Mouse (Mus musculus) kidney, postnatal 25 days (tissue): Measurements from ENCODE around the gene Prkce.

Experiments
- DNase-seq, 2 experiments: peaks; one replicate each; pipeline ENCODE4 v3.0.0; 2021; ENCODE audit warnings: mixed read lengths in 2 of 2

The Prkce gene

DNA sequence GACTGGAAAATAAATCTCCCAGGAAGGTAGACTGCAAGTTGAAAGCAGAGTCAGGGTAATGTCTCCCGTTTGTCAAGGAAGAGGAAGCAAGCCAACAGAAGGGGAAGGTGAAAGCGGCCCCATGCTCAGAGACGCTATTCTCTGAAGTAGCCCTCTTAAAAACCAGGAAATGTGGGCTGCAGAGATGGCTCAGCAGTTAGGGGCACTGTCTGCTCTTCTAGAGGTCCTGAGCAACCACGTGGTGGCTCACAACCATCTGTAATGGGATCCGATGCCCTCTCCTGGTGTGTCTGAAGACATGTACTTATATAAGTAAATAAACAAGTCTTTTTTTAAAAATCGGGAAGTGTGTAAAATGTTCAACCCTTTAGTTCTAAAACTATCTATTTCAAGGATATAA is 327.3 kb downstream of the Prkce start:
- DNase-seq: no peak

DNA sequence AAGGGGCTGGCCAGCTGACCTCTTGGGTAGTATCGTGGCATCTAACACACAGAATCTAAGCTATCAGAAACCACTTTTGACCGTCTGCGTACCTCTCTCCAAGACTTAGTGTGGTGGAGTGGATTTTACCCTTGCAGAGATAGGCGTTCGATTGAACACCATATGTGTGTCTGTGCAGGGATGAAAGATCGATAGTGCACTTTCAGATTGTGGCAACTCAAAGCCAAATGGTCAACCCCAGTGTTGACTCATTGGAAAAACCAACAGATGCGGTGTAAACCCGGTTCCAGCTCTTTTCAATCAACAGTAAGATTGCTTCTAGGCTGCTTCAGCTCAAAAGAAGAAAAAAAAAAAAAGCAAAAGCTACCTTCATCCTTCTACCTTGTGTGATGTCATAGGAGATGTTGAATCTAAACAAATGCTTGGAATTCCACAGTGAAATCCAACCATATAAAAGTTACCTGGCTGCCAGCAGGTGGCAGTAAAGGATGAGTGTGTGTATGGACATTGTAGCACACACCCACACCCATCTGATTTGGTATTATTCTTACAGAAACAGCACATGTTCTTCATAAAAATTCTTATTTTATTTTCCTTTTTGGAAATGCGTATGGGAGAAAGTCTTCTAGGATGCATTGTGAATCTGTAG is 328.7 kb downstream of the Prkce start:
- DNase-seq: peak; percentile 70 to 79

DNA sequence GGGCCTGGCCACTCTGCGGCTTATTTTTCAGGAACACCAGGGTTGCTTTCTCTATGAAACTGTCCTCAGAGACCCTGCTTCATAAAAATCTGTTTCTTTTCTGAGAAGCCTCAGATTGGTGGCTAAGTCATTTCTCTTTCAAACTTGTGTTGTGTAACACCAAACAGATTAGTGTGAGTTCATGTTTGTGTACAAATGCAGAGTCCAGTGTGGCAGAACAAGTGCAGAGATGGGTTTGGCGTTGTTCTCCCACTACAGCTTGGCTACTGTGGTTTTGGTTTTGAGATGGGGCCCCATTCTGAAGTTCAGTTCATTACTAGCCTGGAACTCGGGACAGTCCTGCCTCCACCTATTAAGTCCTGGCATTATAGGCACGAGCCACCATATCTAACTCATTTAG is 329.7 kb downstream of the Prkce start:
- DNase-seq: no peak

DNA sequence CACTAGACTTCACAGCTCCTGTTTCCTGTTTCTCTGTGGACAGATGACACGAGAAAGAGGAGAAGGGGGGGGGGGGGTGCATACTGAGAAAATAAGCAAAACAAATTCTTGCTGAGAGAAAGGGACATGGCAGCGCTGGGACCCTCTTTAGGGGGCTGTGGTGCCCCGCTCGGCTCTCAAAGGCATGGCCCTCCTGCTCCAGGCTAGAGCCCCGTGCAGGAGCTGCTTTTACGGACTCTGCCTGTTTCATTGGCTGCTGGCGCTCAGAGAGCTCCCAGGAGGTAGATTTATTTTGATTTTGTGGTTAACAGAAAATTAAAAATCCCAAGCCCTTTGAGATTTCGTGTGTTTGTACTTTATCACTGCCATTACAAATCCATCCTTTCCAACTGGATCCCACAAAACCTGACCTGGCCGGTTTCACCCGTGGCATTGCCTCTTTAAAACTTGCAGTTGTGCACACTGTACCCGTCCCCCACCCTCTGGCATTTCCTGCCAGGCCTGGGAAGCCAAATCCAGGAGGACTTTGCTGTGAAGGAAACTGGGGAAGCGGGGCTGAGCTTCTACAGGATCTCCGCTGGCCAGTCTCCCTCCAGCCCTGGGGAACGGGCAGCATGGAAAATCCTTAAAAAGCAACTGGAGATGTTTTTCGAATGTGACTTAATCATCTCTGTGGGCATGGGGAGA is 331.9 kb downstream of the Prkce start:
- peak; percentile 79 to 88 for DNase-seq

DNA sequence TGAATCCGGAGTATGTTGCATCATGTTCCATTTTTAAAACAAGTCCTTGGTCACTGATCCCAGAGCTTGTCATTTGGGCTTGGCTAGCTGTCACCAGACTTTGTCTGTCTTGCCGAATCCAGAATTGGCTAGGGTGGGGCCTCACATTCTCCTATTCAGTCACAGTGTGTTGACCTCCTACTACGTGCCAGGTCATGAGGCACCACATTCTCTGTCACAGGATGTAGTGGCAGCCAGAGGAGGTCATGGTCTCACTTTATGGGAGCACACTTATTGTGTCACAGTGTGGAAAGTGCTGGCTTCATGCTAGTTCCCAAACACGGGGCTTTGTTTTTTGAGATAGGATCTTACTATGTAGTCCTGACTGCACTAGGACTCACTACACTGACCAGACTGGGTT is 333.8 kb downstream of the Prkce start:
- no peak for DNase-seq

DNA sequence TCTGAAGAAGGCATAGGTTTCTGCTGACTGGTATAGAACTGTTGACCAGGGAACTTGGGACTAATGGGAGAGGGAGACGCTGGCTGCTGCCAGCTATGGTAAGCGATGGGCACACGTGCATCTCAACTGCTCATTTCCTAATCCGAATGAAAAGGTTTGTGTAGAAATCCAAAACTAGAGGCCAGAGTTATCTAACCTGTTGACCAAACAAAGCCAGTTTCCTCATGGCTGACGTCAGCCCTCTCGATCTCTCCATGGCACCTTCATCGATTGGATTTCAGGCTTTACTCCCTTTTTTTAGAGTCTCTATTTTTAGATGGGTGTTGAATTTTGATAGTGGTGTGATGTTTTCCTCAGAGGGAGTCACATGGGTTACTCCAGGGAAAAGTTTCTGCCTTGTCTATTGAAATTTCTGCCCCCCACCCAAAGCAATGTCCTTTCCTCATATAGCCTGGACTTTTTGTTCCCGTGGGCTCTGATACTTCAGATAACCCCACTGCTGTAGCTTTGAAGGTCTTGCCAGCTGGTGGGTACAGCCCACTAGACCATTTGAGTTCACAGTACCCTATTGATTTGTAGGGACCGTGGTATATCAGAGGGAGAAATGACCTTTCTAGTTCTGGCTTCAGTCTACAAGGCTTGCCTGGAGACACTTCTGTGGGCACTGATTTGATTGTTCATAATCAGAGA is 335.8 kb downstream of the Prkce start:
- DNase-seq: no peak

DNA sequence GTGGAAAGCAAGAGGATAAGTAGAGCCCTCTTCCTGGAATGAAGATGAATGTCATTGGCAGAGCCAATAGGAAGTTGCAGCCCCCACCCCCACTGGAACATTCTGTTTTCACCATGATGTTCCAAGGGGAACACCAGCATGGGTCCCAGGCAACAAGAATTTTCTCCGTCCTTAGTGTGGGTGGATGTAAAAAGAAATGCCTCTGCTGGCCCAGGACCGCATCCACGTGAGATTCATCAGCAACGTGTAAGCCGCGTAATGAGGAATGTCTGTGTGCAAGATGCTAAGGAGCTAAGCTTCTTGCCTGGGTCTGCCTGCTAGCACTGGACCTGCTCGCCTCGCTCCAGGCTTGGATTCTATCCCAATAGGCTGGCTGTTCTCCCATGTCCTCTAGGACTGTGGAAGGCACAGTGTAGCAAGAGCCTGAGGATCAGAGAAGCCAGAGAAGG is 337.6 kb downstream of the Prkce start, which contains the start of gene Gm10309:
Gene Gm10309 (minus strand): TSS at position 50 of the 449 bp plus-strand sequence.
- DNase-seq: peak; percentile 46 to 66

DNA sequence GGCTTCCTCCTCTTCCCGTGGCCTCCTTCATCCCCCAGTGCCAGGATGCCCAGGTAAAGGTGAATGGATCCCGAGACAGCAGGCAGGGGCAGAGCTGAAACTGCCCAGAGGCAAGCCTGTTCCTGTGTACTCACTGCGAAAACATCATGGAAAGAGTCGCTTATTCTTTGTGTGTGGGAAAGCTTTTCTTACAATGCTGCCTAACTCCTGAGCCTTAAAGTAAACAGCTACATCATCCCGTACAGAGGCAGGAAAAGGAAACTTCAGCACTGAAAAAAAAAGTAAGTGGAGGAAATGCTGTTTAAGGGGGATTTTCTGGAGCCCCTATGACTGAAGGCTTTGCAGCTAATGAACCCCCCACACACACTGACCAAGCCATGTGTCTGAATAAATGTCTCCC is 339.3 kb downstream of the Prkce start:
- no peak for DNase-seq

DNA sequence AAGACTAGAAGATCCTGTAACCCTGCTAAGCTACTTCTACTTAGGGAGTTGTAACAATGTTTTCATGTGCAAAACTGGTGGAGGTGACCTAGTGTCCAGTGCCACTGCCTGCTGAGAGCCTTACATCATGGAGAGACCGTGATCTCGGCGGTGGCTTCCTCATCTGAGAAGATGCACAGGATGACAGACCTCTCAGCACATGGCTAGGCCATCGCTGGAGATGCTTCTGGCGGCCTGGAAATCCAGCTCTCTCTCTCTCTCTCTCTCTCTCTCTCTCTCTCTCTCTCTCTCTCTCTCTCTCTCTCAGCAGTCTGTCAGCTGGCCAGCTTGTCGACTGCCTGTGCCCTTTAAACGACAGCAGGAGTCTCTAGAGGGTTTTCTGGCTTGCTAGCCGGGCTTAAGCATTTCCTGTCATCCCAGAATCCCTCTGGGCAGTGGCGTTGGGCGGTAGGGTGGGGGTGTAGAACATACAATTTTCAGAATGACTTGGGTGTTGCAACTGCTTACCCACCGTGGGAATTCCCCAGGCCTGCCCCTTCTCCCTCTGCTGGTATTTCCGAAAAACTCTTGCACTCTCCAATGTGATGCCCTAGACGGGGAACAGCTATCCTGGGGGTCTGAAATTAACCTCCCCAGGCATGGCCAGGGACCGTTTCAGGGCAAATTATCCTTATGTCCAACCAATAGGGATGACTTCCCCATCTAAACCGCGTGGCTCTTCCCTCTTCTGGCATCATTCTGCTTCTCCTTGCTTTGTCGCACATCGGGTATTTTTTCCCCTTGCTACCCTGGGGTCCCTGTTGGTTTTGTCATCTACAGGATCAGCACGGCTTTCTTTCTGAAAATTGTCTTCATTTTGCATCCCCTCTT is 340.0 kb downstream of the Prkce start:
- DNase-seq: peak; percentile 67 to 83

DNA sequence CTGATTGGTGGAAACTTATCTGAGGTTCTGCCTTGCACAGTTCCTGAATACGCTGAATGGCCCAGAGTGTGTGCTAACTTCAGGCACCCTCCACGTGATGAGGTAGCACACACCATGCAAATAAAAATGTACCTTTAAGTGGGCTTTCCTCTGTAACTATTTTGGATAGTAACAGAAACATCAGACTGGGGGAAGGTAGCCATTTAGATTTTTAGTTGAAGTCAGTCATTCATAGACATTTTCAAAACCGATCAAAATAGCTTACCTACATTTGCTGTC is 340.6 kb downstream of the Prkce start:
- no peak for DNase-seq

DNA sequence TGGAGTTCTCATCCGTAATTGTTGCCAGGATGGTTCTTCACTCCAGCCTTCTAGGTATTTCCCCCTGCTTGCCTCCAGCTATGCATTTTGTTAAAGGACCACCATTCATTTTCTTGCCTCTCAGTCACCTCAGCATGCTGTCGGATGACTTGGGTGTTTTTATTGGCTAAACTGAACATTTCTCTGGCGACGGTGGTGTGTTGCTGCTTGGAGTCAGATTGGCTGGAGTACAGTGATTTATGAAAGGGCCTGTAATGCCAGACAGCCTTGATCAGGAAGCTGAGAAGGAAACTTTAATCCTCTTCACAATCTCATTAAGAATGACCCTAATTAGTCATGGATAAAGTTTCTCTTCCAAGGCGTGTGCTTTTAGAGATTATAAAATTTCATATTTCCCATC is 342.3 kb downstream of the Prkce start:
- no peak for DNase-seq

DNA sequence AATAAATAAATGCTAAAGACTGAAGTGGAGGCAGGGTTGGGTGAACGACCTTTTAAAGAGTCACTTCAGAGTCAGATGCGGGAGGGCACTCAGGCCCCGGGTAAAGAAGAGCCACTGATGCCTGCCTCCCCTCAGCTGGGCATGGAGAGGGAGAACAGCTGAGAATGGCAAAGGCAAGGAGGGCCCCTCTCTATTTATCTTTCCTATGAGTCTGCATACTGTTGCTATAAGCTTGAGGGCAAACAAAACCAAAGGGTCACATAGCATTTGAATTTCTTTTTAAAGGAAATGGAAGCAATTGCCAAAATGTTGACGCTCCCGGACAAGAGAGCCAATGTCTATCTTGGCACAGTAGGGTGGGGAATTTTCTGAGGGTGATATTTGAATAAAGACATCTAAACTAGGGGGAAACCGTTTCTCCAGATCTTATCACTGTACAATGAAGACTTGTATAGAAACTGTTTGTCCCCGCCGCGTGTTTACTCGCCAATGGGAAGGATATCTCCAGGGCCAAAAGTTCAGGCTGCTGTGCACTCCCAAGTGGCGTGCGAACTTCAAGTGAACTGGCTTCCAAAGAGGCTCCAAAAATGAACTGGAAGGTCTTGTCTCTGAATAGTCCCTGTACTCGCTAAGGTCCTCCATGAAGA is 347.5 kb downstream of the Prkce start:
- DNase-seq: peak; percentile 28 to 64

DNA sequence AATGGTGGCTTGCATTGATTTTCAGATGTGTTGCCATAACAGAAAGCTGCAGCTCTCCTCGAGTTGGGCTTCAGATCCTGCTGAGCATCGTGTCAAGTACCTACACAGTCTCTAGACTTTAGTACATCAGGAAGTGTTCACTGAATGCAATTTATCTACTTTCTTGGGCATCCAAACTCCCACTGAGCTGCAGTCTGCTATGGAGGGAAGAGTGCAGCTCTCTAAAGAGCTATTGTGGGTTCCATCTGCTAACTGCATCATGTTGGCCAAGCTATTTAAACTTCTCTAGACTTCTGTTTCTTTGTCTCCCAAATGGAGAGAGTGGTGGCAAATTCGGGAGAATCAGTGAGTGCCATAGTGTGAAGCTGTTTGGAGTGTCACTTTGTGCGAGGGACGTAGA is 349.0 kb downstream of the Prkce start:
- DNase-seq: no peak

DNA sequence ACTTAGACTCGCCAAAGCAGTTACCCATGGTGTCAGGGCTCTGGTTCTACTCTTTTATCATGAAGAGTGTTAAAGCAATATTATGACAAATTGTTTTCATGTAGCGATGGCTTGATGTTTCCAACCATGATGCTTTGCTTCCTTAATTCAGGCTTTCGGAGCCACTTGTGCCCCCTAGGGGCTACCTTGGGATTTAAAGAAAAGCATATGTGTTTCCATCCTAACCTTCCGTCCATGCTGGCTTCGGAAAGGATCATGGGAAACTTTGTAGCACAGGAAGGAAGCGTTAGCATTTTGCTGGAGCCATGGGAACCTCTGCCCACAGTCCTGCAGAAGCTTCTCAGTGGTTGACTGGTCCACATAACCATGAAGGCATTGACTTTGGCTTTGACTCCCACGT is 351.0 kb downstream of the Prkce start:
- no peak for DNase-seq

DNA sequence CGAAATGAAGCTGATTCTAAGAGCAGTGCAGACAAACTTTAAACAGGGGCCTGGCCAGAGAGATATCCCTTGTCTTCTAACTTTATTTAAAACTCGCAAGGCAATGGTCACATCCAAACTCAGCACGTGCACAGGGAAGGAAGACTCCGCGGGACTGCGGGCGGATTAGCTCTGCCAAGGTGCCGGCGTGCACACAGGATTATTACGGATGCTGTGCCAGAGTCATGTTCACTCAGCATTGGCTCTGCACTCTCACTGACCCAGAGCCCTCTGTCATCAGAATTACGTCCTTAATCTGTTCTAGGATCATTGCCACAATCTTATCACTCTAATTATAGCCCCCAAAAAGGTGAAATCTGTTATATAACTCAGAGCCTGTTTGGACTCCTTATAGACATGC is 353.7 kb downstream of the Prkce start:
- DNase-seq: no peak

DNA sequence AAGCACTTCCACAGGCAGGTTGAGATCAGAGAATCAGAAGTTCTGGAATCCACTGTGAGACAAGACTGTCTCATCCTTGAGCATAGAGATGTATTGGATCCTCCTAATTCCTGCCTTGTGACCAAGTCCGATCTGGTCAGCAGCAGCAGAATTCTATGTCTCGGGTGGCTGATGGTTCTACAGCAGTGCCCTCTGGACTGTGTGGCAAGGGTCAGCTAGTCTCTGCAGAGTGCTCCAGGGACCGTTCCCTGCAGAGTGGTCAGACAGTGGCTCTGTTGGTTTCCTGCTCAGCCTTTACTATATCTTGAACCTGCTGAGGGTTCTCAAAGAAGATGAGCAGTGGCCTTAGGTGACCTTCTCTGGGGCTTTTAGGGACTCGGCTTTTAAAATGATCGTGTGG is 355.1 kb downstream of the Prkce start:
- DNase-seq: peak; percentile 34 to 71

DNA sequence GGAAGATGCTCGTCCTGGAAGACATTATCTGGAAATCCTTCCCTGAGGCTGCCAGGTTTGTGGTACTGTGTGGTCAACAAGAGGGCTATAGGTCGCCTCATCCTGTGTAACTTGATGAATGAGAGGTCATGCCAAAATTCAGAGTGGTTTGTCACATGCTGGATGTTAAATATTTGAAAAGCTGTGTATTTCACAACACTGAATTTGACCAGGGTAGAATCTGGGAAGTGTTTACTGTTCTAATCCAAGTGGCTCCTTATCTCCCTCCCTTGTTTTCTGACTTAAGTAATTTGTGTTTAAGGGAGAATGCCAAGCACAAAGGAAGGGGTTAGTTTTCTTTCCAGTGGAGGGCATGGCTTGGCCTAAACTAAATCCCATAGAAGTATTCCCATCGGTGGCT is 355.8 kb downstream of the Prkce start:
- no peak for DNase-seq

DNA sequence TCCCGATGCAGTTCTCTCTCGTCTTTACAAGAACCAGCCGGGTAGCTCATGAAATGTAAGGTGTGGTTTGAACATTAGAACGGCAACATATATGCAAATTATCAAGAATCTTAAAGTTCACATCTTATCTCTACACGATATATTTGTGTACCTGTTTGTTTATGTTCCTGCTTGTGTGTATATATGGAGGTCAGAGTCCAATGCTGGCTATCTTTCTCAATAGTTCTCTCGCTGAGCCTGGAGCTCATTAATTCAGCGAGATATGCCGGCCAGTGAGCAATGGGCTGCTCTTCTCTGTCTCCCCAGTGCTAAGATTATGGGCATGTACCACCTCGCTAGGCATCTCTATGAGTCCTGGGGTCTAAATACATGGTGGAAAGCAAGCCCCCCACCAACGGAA is 356.3 kb downstream of the Prkce start:
- no peak for DNase-seq

DNA sequence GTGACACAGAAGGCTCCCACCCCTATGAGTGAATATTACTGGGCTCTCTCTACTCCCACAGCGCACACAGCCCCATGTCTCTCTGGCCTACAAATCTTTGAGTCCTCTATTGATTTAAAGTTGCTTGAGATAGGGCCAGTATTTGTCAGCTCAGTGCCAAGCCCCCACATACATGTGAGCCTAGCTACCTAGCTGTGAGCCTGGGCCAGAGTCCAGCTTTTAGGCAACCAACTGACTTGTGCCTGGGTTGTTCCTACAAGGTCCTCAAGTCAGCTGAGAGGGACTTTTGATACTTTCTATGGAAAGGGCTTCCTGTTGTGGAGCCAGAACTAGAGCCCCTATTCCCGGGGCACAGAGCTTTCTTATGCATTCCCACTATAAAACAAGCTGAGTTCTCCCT is 357.5 kb downstream of the Prkce start:
- no peak for DNase-seq

DNA sequence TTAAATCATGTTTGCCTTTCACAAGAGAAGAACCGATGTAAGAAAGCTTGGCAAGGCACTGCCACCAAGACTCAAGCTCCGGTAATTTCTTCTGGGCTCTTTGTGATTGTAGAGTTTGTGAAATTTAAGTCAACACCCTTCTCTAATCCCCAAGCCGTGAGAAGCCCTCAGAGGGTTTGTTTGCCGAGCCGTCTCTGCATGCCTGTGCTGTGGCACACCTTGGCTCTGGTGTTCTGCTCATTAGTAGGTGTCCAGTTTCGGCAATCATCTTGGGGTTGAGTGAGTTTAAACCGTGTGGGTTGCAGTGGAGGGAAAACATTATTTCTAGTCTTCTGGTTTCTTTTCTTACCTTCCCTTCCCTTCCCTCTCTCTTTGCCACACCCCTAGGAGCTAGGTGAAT is 358.4 kb downstream of the Prkce start:
- no peak for DNase-seq

DNA sequence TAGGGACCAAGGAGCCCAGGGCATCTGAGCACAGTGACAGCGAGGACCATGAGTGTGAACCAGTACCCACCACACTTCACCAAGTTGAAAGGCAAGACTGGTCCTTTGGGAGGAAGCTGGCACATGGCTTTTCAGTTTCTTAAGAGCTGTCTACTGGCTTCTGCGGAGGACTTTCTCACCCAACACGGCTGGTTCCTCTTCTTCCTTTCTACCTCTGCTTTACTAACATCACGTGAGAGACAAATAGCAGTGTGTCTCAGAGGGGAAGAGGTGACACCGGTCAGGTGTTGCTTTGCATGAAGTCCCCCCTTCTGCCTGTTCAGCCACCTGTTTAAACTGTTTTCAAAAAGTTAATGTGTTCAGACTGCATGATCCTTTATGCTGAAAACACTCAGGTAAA is 359.7 kb downstream of the Prkce start:
- DNase-seq: no peak

DNA sequence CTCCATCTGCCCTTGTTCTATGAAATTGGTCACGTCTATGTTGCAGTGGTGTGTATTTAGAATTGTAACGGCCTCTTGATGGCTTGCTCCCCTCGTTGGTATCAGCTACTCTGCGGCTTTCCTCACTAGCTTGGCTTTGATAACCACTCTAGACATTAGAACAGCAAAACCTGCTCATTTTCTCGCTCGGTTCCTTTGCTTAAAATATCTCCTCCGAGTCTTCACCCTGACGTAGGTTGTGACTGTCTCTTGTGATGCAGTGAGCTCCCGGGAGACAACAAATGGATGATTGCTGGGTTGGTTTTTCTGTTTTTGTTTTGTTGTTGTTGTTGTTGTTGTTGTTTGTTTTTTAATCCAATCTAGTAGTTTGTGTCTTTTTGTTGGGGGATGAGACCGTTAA is 361.4 kb downstream of the Prkce start:
- DNase-seq: no peak

DNA sequence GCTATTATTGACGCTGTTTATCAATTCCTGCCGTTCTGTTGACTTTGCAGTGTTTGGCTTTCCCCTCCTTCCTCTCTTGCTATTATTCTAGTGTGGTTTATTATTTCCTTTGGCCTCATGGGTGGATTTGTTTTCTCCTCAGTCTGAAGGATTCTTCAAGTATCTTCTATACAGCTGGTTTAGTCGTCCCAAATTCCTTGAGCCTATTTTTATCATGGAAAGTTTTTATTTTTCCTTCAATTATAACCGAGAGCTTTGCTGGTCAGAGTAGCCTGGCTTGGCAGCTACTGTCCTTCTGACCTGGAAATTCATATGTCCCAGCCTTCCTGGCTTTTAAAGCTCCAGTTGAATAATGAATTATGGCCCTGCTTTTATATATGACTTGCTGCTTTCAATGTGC is 361.8 kb downstream of the Prkce start:
- peak in 1 of 2 experiments; percentile 28 for DNase-seq
